Mouse (Mus musculus) gastrocnemius, adult 2 months (tissue): ENCODE measurements around the gene Fam161b. TPM values are rescaled to one million over a fixed set of nuclear protein-coding genes. Genes with fewer than 3 reads are reported as not detected.

Experiments
- DNase-seq: peaks from one replicate; pipeline ENCODE4 v3.0.0; 2022
- H3K27ac ChIP-seq: fragments of 200-600 bp; 2 replicates; pipeline ENCODE4 v1.8.1; 2022; ENCODE audit warnings: mild to moderate bottlenecking
- H3K4me3 ChIP-seq: fragments of 200-600 bp; 2 replicates; pipeline ENCODE4 v1.8.1; 2022; ENCODE audit warnings: mild to moderate bottlenecking, moderate library complexity
- CTCF ChIP-seq: fragments of 200-600 bp; IDR thresholded peaks from 2 replicates; pipeline ENCODE4 v1.8.1; 2022; ENCODE audit warnings: antibody characterized with exemption, mild to moderate bottlenecking, moderate library complexity
- intact Hi-C: fragments of 180-260 bp; cut with DNase I; formaldehyde crosslinking; loops from one replicate; pipeline ENCODE4 v1.15.1; 2025
- total RNA-seq, 2 experiments: library from RNA; stranded (reverse); gene quantifications; 2 replicates each; pipeline ENCODE4 v1.2.3; 2021

Gene Fam161b
- total RNA-seq, 2 experiments from 2014 or later, result 0.82 to 1.3 TPM

DNA sequence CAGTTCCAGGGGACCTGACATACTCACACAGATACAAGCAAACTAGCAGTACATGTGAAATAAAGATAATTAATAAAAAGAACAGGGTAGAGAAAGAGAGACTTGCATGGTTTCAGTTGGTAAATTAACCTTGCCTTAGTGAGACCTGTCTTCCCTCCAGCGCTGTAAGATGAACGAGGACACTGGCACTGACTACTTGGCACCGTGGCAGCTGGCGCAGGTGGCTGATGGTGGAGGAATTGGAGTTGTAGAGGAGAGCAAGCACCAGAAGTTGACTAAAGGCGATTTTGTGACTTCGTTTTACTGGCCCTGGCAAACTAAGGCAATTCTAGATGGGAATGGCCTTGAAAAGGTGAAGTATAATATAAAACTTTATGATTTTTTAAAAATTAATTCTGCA lies 63.8 kb downstream of the Fam161b start:
- intact Hi-C loops, result no loop called here
- H3K4me3 ChIP-seq, result no peak overlapping the region
- no peak for TF ChIP-seq CTCF
- no peak overlapping the region for H3K27ac ChIP-seq
- DNase-seq, result peak; percentile 82

Other genes with a start within 250 kb of the Fam161b start
- 1 to 10 TPM; 9.8 to 10.0 TPM for gene Dnal1, start 247.5 kb downstream of the Fam161b start, total RNA-seq
- gene Pnma1, start 213.3 kb downstream of the Fam161b start, total RNA-seq, result under 1 TPM; 0.10 to 0.17 TPM
- gene Elmsan1, start 143.0 kb downstream of the Fam161b start, total RNA-seq, result 10 to 100 TPM; 10.2 to 11.9 TPM
- gene Ptgr2, start 76.6 kb downstream of the Fam161b start, total RNA-seq, result 10 to 100 TPM; 56.3 to 98.8 TPM
- 10 to 100 TPM; 21.2 to 24.9 TPM for gene Zfp410, start 45.0 kb downstream of the Fam161b start, total RNA-seq
- gene Coq6, start 176 bp downstream of the Fam161b start, total RNA-seq, result 10 to 100 TPM; 20.0 to 31.0 TPM
- 10 to 100 TPM; 12.2 to 14.4 TPM for gene Entpd5, start 47.2 kb upstream of the Fam161b start, total RNA-seq
- 1 to 10 TPM; 1.0 to 1.6 TPM for gene Bbof1, start 47.2 kb upstream of the Fam161b start, total RNA-seq
- gene Rnf113a2, start 55.4 kb upstream of the Fam161b start, total RNA-seq, result 10 to 100 TPM in 1 of 2 experiments, 1 to 10 TPM in 1; 8.5 to 10.8 TPM
- gene Aldh6a1, start 89.2 kb upstream of the Fam161b start, total RNA-seq, result 100 to 1,000 TPM in 1 of 2 experiments, 10 to 100 TPM in 1; 93.1 to 128 TPM
- 10 to 100 TPM in 1 of 2 experiments, 1 to 10 TPM in 1; 10.0 to 10.7 TPM for gene Lin52, start 89.6 kb upstream of the Fam161b start, total RNA-seq
- not detected for gene Vsx2, start 207.9 kb upstream of the Fam161b start, total RNA-seq